Mouse (Mus musculus) G1E (cell line): ENCODE measurements at regions not wholly inside any gene's neighbourhood (a gene's known extent, or its start where the extent isn't known, plus 50 kb on each side); places are given as distances from the start of the nearest gene placed in this dataset.

Experiments
- ATAC-seq: 2 replicates; pipeline ENCODE4 v1.8.0; 2016; ENCODE audit warnings: mild to moderate bottlenecking; ENCODE audit not compliant: insufficient number of reproducible peaks, poor library complexity, low FRiP score, severe bottlenecking; ENCODE audit errors: extremely low read depth
- DNase-seq: peaks from one replicate; pipeline ENCODE4 v3.0.0; 2012; ENCODE audit warnings: low spot score
- H3K27me3 ChIP-seq: 2 replicates; pipeline ENCODE4 v1.6.1; 2012; ENCODE audit warnings: mild to moderate bottlenecking, low read length, inconsistent platforms; ENCODE audit not compliant: insufficient read depth
- H3K36me3 ChIP-seq: replicated peaks from 2 replicates; pipeline ENCODE3; 2012; ENCODE audit warnings: mild to moderate bottlenecking, inconsistent platforms
- H3K4me1 ChIP-seq: 2 replicates; pipeline ENCODE4 v1.6.1; 2012; ENCODE audit warnings: low read depth, low read length, inconsistent platforms, mixed read lengths; ENCODE audit not compliant: insufficient read depth
- H3K4me3 ChIP-seq: 2 replicates; pipeline ENCODE4 v1.5.1; 2012; ENCODE audit warnings: low read depth, mild to moderate bottlenecking, inconsistent platforms, low read length, moderate library complexity, mixed read lengths
- H3K9me3 ChIP-seq: replicated peaks from 2 replicates; pipeline ENCODE4 v1.6.1; 2012; ENCODE audit warnings: inconsistent platforms
- CTCF ChIP-seq: IDR thresholded peaks from 2 replicates; pipeline ENCODE4 v1.5.1; 2012; ENCODE audit warnings: low read depth, low read length, inconsistent platforms, mixed read lengths
- GATA1 ChIP-seq: IDR thresholded peaks from 2 replicates; pipeline ENCODE4 v1.6.1; 2012; ENCODE audit warnings: borderline replicate concordance, low read length, inconsistent platforms, mixed read lengths
- GATA2 ChIP-seq: IDR thresholded peaks from 2 replicates; pipeline ENCODE4 v1.6.1; 2012; ENCODE audit warnings: low read depth, low read length, inconsistent platforms, borderline replicate concordance
- POLR2AphosphoS5 ChIP-seq: IDR thresholded peaks from 2 replicates; pipeline ENCODE4 v1.6.1; 2012; ENCODE audit warnings: low read depth, low read length, inconsistent platforms; ENCODE audit not compliant: insufficient replicate concordance
- TAL1 ChIP-seq: conservative IDR thresholded peaks from 2 replicates; pipeline ENCODE4 v1.6.1; 2012; ENCODE audit warnings: low read depth, low read length, inconsistent platforms, mixed read lengths

DNA sequence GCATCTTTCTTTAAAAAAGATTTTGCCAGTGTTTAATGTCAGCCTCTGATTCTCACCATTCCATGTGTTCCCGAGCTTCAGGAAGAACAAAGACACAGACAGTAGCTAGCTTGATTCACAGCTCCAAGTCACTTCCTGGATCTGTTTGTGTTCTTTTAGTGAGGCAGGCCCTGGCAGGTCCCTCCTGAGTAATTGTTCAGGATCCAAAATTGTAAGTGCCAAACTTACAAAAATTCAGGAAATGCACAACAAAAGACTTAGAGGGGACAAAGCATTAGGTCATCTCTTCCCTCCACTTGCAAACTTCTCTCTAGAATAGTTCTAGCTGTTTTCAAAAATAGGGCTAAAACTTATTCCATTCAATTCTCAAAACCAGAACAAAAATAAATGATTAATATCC is 546.3 kb upstream of the Klf6 start:
- H3K4me3 ChIP-seq, result no peak overlapping the region
- no peaks in the 10 kb centered on the region for H3K4me1 ChIP-seq
- no peaks in the 10 kb centered on the region for H3K27me3 ChIP-seq
- ATAC-seq (no peak), DNase-seq (no peak)
- no peaks in the 10 kb centered on the region for H3K36me3 ChIP-seq
- TF ChIP-seq GATA1, result no peak
- TF ChIP-seq GATA2, result no peak
- TF ChIP-seq POLR2AphosphoS5, result no peak
- no peak for TF ChIP-seq CTCF
- no peak for TF ChIP-seq TAL1
- H3K9me3 ChIP-seq, result no peaks in the 10 kb centered on the region

- DNase-seq (no peak), ATAC-seq (no peak)
- H3K9me3 ChIP-seq, result no peaks in the 10 kb centered on the region
- no peaks in the 10 kb centered on the region for H3K4me1 ChIP-seq
- no peak overlapping the region for H3K4me3 ChIP-seq
- no peaks in the 10 kb centered on the region for H3K27me3 ChIP-seq
- TF ChIP-seq CTCF (no peak), GATA1 (no peak), POLR2AphosphoS5 (no peak), TAL1 (no peak), GATA2 (no peak)
- H3K36me3 ChIP-seq, result no peaks in the 10 kb centered on the region
These were observed 543.1 kb upstream of the Klf6 start for GRCm38 (mm10) chr13:5317941-5318856.

DNA sequence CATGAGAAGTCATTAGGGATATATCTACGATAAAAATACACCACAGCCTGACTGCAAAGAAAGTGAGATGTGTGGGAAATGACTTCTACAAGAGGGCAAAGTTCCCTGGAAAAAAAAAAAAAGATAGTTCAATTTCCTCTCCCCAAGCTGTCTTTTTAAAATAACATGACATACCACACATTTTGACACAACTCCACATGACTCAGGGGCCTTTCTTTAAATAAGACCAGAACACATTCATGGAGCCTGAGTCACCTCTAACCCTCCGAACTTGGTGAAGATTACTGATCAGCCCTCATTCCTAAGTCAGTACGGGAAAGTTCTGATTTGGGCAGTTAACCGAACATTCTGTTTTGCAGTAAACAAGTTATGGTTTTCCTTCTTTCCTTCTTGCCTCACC is 515.6 kb upstream of the Klf6 start:
- no peaks in the 10 kb centered on the region for H3K4me1 ChIP-seq
- DNase-seq, result no peak
- no peak for TF ChIP-seq CTCF
- TF ChIP-seq GATA1, result no peak
- TF ChIP-seq GATA2, result no peak
- no peaks in the 10 kb centered on the region for H3K27me3 ChIP-seq
- no peak overlapping the region for H3K4me3 ChIP-seq
- no peak for ATAC-seq
- no peaks in the 10 kb centered on the region for H3K9me3 ChIP-seq
- no peaks in the 10 kb centered on the region for H3K36me3 ChIP-seq

GRCm38 (mm10) chr13:5347503-5348469 is 513.5 kb upstream of the Klf6 start:
- Histone ChIP-seq H3K4me1 (no peaks in the 10 kb centered on the region), H3K4me3 (no peak overlapping the region), H3K9me3 (no peaks in the 10 kb centered on the region), H3K36me3 (no peaks in the 10 kb centered on the region), H3K27me3 (no peaks in the 10 kb centered on the region)
- DNase-seq (no peak), ATAC-seq (no peak)
- TF ChIP-seq GATA2, result no peak
- no peak for TF ChIP-seq TAL1
- TF ChIP-seq CTCF, result no peak
- no peak for TF ChIP-seq GATA1
- no peak for TF ChIP-seq POLR2AphosphoS5

GRCm38 (mm10) chr13:5367058-5367797 is 494.1 kb upstream of the Klf6 start:
- Histone ChIP-seq H3K36me3 (no peaks in the 10 kb centered on the region), H3K4me1 (no peaks in the 10 kb centered on the region), H3K9me3 (no peaks in the 10 kb centered on the region), H3K27me3 (no peaks in the 10 kb centered on the region), H3K4me3 (no peak overlapping the region)
- no peak for ATAC-seq
- DNase-seq, result no peak
- no peak for TF ChIP-seq GATA1
- TF ChIP-seq GATA2, result no peak
- no peak for TF ChIP-seq CTCF
- no peak for TF ChIP-seq POLR2AphosphoS5
- no peak for TF ChIP-seq TAL1

DNA sequence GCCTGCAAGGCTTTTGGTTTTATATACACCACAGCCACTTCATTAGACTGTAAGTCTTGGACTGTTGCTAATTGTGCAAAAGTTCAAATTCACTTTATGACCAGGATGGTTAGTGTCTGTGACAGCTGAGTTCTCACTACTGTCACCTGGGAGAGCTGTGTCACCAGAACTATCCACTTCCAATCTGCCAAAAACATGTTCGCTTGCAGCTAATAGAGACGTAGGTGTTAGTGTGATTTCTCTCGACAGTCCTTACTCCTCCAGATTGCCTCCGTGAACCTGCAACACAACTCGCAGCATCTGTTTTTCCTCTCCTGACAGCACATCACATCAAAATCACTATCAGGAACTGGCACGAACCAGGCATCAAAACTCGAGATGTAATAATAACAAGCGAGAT is 491.3 kb upstream of the Klf6 start:
- DNase-seq, result no peak
- H3K27me3 ChIP-seq, result no peaks in the 10 kb centered on the region
- no peaks in the 10 kb centered on the region for H3K36me3 ChIP-seq
- H3K9me3 ChIP-seq, result no peaks in the 10 kb centered on the region
- no peaks in the 10 kb centered on the region for H3K4me1 ChIP-seq
- no peak for ATAC-seq
- H3K4me3 ChIP-seq, result no peak overlapping the region
- TF ChIP-seq GATA2 (no peak), TAL1 (no peak), POLR2AphosphoS5 (no peak), GATA1 (no peak), CTCF (no peak)
